Comparison of ENCODE assay signal across 8 mouse cellular contexts in the genomic region with DNA sequence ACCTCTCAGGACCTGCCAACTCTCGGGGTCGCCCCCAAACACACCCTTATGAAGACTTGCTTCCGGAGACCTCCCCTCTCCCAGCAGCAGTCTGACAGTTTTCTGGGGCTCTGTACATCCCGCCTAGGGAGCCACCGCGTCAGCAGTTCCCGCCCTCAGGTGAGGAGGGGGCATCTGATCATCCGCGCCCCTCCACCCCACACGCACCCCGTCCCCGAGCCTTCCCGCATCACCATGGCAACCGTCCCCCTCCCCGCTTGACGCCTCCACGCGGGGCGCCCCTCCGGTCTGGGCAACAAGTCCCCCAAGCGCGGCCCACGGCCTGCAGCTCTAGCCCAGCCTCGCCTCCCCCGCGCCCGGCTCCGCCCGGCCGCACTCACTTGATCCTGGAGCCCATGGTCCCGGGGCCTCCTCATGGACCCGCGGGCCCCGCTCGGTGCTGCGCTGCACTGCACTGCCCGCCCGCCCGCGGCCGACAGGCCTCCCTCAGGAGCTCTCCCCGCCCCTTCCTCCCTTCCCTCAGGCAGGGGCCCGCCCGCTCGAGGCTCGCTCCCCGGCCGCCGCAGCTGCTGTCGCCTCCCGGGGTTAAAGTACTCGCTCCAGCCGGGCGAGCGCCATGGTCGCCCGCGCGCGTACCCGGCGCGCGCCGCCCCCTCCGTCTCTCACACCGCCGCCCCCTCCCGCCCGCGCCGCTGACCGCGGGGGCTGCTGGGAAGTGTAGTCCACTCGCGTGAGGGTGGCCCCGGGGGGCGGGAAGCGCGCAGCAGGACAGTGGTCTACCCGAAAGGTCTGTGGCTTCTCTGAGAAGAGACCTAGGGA. TPM values are rescaled to one million over a fixed set of nuclear protein-coding genes. Genes with fewer than 3 reads are reported as not detected.
DNase-seq lines count a peak whose midpoint lies in the region; ATAC-seq lines count a peak whose summit lies in the region.

A gene (minus strand): TSS at position 658 of the 819 bp plus-strand sequence.

- peak; percentile 92 for DNase-seq in MN1 (ENCODE audit: low spot score)
- DNase-seq in cerebellum, adult 9-10 months, result peak; percentile 86
- DNase-seq in frontal cortex, adult 2 months (ENCODE audit: extremely low spot score in 1 of 2, low spot score in 1 of 2), result peak; percentile 40 to 81
- peak; percentile 93 for DNase-seq in hindbrain, embryonic 11.5 days (ENCODE audit: low spot score)
- peak; percentile 83 to 88 for DNase-seq in layer of hippocampus, postnatal 10 days (ENCODE audit: low spot score in 2 of 2)
- DNase-seq in lung, postnatal 10 days, result peak; percentile 92
- DNase-seq in ovary, postnatal 36 days (ENCODE audit: low spot score), result peak; percentile 89
- peak; percentile 93 for DNase-seq in thymus, postnatal 25 days

- peak within 1 kb of the TSS; percentile 70 for H3K4me2 ChIP-seq in hindbrain, embryonic 11.5 days (replicated peaks; ENCODE audit: low read depth, low read length)

- peak within 1 kb of the TSS; percentile 78 for H3K27ac ChIP-seq in hindbrain, embryonic 11.5 days (ENCODE audit: low read depth, low read length)

- H3K36me3 ChIP-seq in hindbrain, embryonic 11.5 days (ENCODE audit: control insufficient read depth, insufficient read depth, low read length), result no peaks in the 10 kb centered on the region

- WGBS in hindbrain, embryonic 11.5 days, result under 1% methylated on average over 53 of the region's 81 CpGs

- peak; percentile 95 for ATAC-seq in hindbrain, embryonic 11.5 days (ENCODE audit: low FRiP score)

- H3K27me3 ChIP-seq in hindbrain, embryonic 11.5 days (ENCODE audit: control insufficient read depth, insufficient read depth, low read length), result no peaks in the 10 kb centered on the region

- peak within 1 kb of the TSS; percentile 73 for H3K9ac ChIP-seq in hindbrain, embryonic 11.5 days (ENCODE audit: low read depth, low read length)

- no peaks in the 10 kb centered on the region for H3K4me1 ChIP-seq in hindbrain, embryonic 11.5 days (replicated peaks; ENCODE audit: control insufficient read depth, insufficient read depth, low read length)

- H3K4me3 ChIP-seq in hindbrain, embryonic 11.5 days (ENCODE audit: low read depth, low read length), result peak within 1 kb of the TSS; percentile 77

- H3K9me3 ChIP-seq in hindbrain, embryonic 11.5 days (ENCODE audit: control insufficient read depth, low read length), result no peaks in the 10 kb centered on the region

RNA-seq across cellular contexts. Expression of the gene that starts here (rescaled TPM):
- 44.5 and 47.8 TPM in 2 replicates for polyA plus RNA-seq in frontal cortex, adult 2 months (2012; rRNA removed)
- polyA plus RNA-seq in hindbrain, embryonic 11.5 days (2014; fragmentation: Nextera tagmentation; extraction: Ambion mirVana), result 7.5 and 11.3 TPM in 2 replicates
- 10 to 100 TPM; 71.8 to 72.8 TPM for total RNA-seq in layer of hippocampus, postnatal 10 days (2021)

Comparison
In these comparisons a context has a peak if more than half of its experiments do, and no peak if none do; other contexts are left out.
1. Peak in every context shown above with its lines: DNase-seq, ATAC-seq, H3K4me3 ChIP-seq and H3K27ac ChIP-seq.